In the genomic region with DNA sequence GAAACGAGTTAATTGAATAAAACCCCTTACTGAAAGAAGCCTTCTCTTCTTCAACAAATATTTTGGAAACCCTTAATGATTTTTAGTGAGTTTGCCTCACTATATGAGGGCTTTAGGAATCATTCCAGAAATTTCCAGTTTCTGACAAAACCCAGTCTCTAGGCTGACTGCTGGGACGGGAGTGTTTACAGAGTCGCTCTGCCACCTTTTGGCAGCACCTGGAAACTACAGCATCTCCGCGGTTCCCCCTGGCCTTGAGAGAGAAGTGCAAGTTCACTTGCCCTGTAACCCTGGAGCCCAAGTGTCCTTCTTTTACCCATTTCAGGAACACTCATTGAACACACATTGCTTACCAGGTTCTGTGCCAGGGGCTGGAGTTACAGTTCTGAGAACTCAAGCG, we compare ENCODE assay signal across 9 mouse cellular contexts.
A peak's percentile ranks its signal among the peaks of the same experiment; 100 is the strongest.
DNase-seq lines count a peak whose midpoint lies in the region; ATAC-seq and TF ChIP-seq lines count a peak whose summit lies in the region.
"Had no signal": no experiment of that assay in that cellular context is flagged by ENCODE, and none has a peak within 500 bp of the region (broad histone marks: within the 10 kb centered on the region; RNA-seq: fewer than 3 reads in every experiment).

No protein-coding gene starts in this region.

- H3K36me3 ChIP-seq in midbrain, embryonic 10.5 days, result no peaks in the 10 kb centered on the region
- no peaks in the 10 kb centered on the region for H3K36me3 ChIP-seq in midbrain, embryonic 13.5 days
- H3K36me3 ChIP-seq in hindbrain, embryonic 12.5 days, result no peaks in the 10 kb centered on the region
- no peaks in the 10 kb centered on the region for H3K36me3 ChIP-seq in midbrain, postnatal 0 days (ENCODE audit: insufficient read depth, low read length)
- H3K36me3 ChIP-seq: hindbrain, embryonic 15.5 days had no signal

- 18% methylated on average over 6 of the region's 6 CpGs for WGBS in cerebellum, adult 2 months
- WGBS in midbrain, embryonic 10.5 days, result 15% methylated on average over 6 of the region's 6 CpGs
- WGBS in midbrain, embryonic 13.5 days, result 21% methylated on average over 6 of the region's 6 CpGs
- 27% methylated on average over 6 of the region's 6 CpGs for WGBS in hindbrain, embryonic 12.5 days
- 28% methylated on average over 6 of the region's 6 CpGs for WGBS in midbrain, postnatal 0 days

- no peak for ATAC-seq in midbrain, embryonic 13.5 days
- 0 out of 2 replicates have a peak, but pooled peaks have one; percentile 35 for ATAC-seq in hindbrain, embryonic 12.5 days (ENCODE audit: low FRiP score)
- ATAC-seq in midbrain, postnatal 0 days (ENCODE audit: low FRiP score), result no peak

- TF ChIP-seq CTCF in cerebellum, adult 2 months (IDR thresholded peaks at IDR 0.05; ENCODE audit: borderline replicate concordance, insufficient read depth, low read depth, low read length), result peak; percentile 60
- peak; percentile 66 for TF ChIP-seq CTCF in brain, embryonic 14.5 days (IDR thresholded peaks at IDR 0.05; ENCODE audit: borderline replicate concordance, extremely low read depth, insufficient read depth, insufficient read length)
- TF ChIP-seq CTCF in midbrain, postnatal 0 days (IDR thresholded peaks at IDR 0.05), result peak; percentile 63

- H3K4me2 ChIP-seq in midbrain, embryonic 13.5 days (replicated peaks), result no peak overlapping the region
- H3K4me2 ChIP-seq in hindbrain, embryonic 12.5 days (replicated peaks), result no peak overlapping the region
- no peak overlapping the region for H3K4me2 ChIP-seq in midbrain, postnatal 0 days (ENCODE audit: low read depth, low read length, poor library complexity, severe bottlenecking)
- H3K4me2 ChIP-seq: hindbrain, embryonic 15.5 days had no signal

- no peaks in the 10 kb centered on the region for H3K27me3 ChIP-seq in cerebellum, adult 2 months (ENCODE audit: control insufficient read depth, insufficient read depth, low read length)
- H3K27me3 ChIP-seq in midbrain, embryonic 10.5 days (ENCODE audit: low read depth, poor library complexity, severe bottlenecking), result no peaks in the 10 kb centered on the region
- no peaks in the 10 kb centered on the region for H3K27me3 ChIP-seq in midbrain, embryonic 13.5 days
- no peaks in the 10 kb centered on the region for H3K27me3 ChIP-seq in hindbrain, embryonic 12.5 days
- H3K27me3 ChIP-seq in midbrain, postnatal 0 days (ENCODE audit: insufficient read depth, low read length), result no peaks in the 10 kb centered on the region
- H3K27me3 ChIP-seq: hindbrain, embryonic 15.5 days had no signal

- no peaks in the 10 kb centered on the region for H3K9me3 ChIP-seq in midbrain, embryonic 10.5 days (replicated peaks)
- no peaks in the 10 kb centered on the region for H3K9me3 ChIP-seq in midbrain, embryonic 13.5 days
- no peaks in the 10 kb centered on the region for H3K9me3 ChIP-seq in hindbrain, embryonic 12.5 days (replicated peaks)
- H3K9me3 ChIP-seq in midbrain, postnatal 0 days (ENCODE audit: low read length), result no peaks in the 10 kb centered on the region
- H3K9me3 ChIP-seq: hindbrain, embryonic 15.5 days had no signal

- H3K4me3 ChIP-seq in cerebellum, adult 2 months (replicated peaks; ENCODE audit: insufficient read depth, low read depth, low read length), result no peak overlapping the region
- no peak overlapping the region for H3K4me3 ChIP-seq in midbrain, embryonic 10.5 days
- no peak overlapping the region for H3K4me3 ChIP-seq in midbrain, embryonic 13.5 days (replicated peaks)
- no peak overlapping the region for H3K4me3 ChIP-seq in hindbrain, embryonic 12.5 days
- H3K4me3 ChIP-seq in midbrain, postnatal 0 days (ENCODE audit: low read depth, low read length), result no peak overlapping the region
- H3K4me3 ChIP-seq: hindbrain, embryonic 15.5 days had no signal

- H3K9ac ChIP-seq in midbrain, embryonic 13.5 days (replicated peaks), result no peak overlapping the region
- no peak overlapping the region for H3K9ac ChIP-seq in hindbrain, embryonic 12.5 days
- no peak overlapping the region for H3K9ac ChIP-seq in midbrain, postnatal 0 days (replicated peaks; ENCODE audit: low read length, poor library complexity, severe bottlenecking)
- H3K9ac ChIP-seq: hindbrain, embryonic 15.5 days had no signal

- no peak overlapping the region for H3K27ac ChIP-seq in cerebellum, adult 2 months (ENCODE audit: insufficient read depth, low read length)
- H3K27ac ChIP-seq in midbrain, embryonic 10.5 days (replicated peaks), result no peak overlapping the region
- H3K27ac ChIP-seq in midbrain, embryonic 13.5 days, result no peak overlapping the region
- no peak overlapping the region for H3K27ac ChIP-seq in hindbrain, embryonic 12.5 days
- H3K27ac ChIP-seq in midbrain, postnatal 0 days (ENCODE audit: low read depth, low read length), result no peak overlapping the region
- H3K27ac ChIP-seq: hindbrain, embryonic 15.5 days had no signal

- no peaks in the 10 kb centered on the region for H3K4me1 ChIP-seq in cerebellum, adult 2 months (ENCODE audit: control insufficient read depth, insufficient read depth, low read length)
- H3K4me1 ChIP-seq in midbrain, embryonic 10.5 days, result no peaks in the 10 kb centered on the region
- H3K4me1 ChIP-seq in midbrain, embryonic 13.5 days (replicated peaks), result 0 out of 2 replicates have a peak, but pooled peaks cover 3% of the 10 kb centered on the region
- H3K4me1 ChIP-seq in hindbrain, embryonic 12.5 days, result no peaks in the 10 kb centered on the region
- H3K4me1 ChIP-seq in midbrain, postnatal 0 days (ENCODE audit: insufficient read depth, low read length), result no peaks in the 10 kb centered on the region
- H3K4me1 ChIP-seq: hindbrain, embryonic 15.5 days had no signal

- TF ChIP-seq POLR2A in cerebellum, adult 2 months (IDR thresholded peaks at IDR 0.05; ENCODE audit: borderline replicate concordance, insufficient read depth, low read length), result no peak
- TF ChIP-seq POLR2A in brain, embryonic 14.5 days (IDR thresholded peaks at IDR 0.05; ENCODE audit: borderline replicate concordance, extremely low read depth, insufficient read depth, insufficient read length, poor library complexity, severe bottlenecking), result no peak

- no peak for DNase-seq in cerebellum, adult 2 months
- DNase-seq in cerebellum, adult 9-10 months, result no peak
- peak; percentile 36 for DNase-seq in midbrain, embryonic 10.5 days (ENCODE audit: low spot score)
- DNase-seq in brain, embryonic 14.5 days (ENCODE audit: low read depth), result peak; percentile 55
- DNase-seq in midbrain, postnatal 0 days (ENCODE audit: low spot score), result peak; percentile 49
- no peak for DNase-seq in natural killer cell, adult 2 months (ENCODE audit: low spot score in 2 of 2)

Comparison
In these comparisons a context has a peak if more than half of its experiments do, and no peak if none do; other contexts are left out.
1. DNase-seq: peak in midbrain, embryonic 10.5 days (single experiment), brain, embryonic 14.5 days (single experiment) and midbrain, postnatal 0 days (single experiment); none in cerebellum, adult 2 months (0 of 2), cerebellum, adult 9-10 months (single experiment) and natural killer cell, adult 2 months (0 of 2).
2. Peak in every context shown above with its lines, with median percentiles within 50 percentile points of each other: CTCF ChIP-seq.